Mouse (Mus musculus) heart, embryonic 13.5 days (tissue): ENCODE data around the gene Mettl7b. TPM values are rescaled to one million over a fixed set of nuclear protein-coding genes. Genes with fewer than 3 reads are reported as not detected.
A peak's percentile ranks its signal among the peaks of the same experiment; 100 is the strongest.

Source experiments
- ATAC-seq: fragments of 200-750 bp; cut with Nextera tagmentation; 2 replicates; pipeline ENCODE4 v1.8.0; 2017; ENCODE audit warnings: moderate TSS enrichment; ENCODE audit not compliant: insufficient number of reproducible peaks, low FRiP score, low TSS enrichment; ENCODE audit errors: extremely low read depth
- H3K27ac ChIP-seq: fragments of 300-500 bp; sonication (generic); replicated peaks from 2 replicates; pipeline ENCODE4 v1.5.1; 2015; ENCODE audit warnings: moderate library complexity, mild to moderate bottlenecking, inconsistent platforms
- H3K27me3 ChIP-seq: fragments of 300-500 bp; sonication (generic); replicated peaks from 2 replicates; pipeline ENCODE4 v1.6.1; 2015; ENCODE audit warnings: mild to moderate bottlenecking, inconsistent platforms
- H3K36me3 ChIP-seq: fragments of 300-500 bp; sonication (generic); 2 replicates; pipeline ENCODE4 v1.6.1; 2015; ENCODE audit warnings: mild to moderate bottlenecking, inconsistent platforms
- H3K4me1 ChIP-seq: fragments of 300-500 bp; sonication (generic); 2 replicates; pipeline ENCODE4 v1.6.1; 2015; ENCODE audit warnings: inconsistent platforms
- H3K4me2 ChIP-seq: fragments of 300-500 bp; sonication (generic); 2 replicates; pipeline ENCODE4 v1.6.1; 2015; ENCODE audit warnings: inconsistent platforms, mild to moderate bottlenecking, moderate library complexity
- H3K4me3 ChIP-seq: fragments of 300-500 bp; sonication (generic); 2 replicates; pipeline ENCODE4 v1.5.1; 2015; ENCODE audit warnings: moderate library complexity, mild to moderate bottlenecking, inconsistent platforms
- H3K9ac ChIP-seq: fragments of 300-500 bp; sonication (generic); 2 replicates; pipeline ENCODE4 v1.6.1; 2015; ENCODE audit warnings: inconsistent platforms, mild to moderate bottlenecking, moderate library complexity
- H3K9me3 ChIP-seq: fragments of 300-500 bp; sonication (generic); 2 replicates; pipeline ENCODE4 v1.6.1; 2016; ENCODE audit warnings: inconsistent platforms
- WGBS: fragments of 180-500 bp; shearing (Covaris S2); methylation state at CpG from one replicate; pipeline ENCODE4 v1.1.7; 2015; ENCODE audit warnings: mixed read lengths; 5-methylcytosine and 5-hydroxymethylcytosine counted together
- polyA plus RNA-seq: library from polyadenylated mRNA; unstranded; fragments of >200 nt; fragmentation: Nextera tagmentation; extraction: Ambion mirVana; gene quantifications from 2 replicates; pipeline ENCODE4 v1.2.1, GENCODE M21; 2015

Gene Mettl7b
- polyA plus RNA-seq, 1 experiment from 2014 or later: not detected

DNA sequence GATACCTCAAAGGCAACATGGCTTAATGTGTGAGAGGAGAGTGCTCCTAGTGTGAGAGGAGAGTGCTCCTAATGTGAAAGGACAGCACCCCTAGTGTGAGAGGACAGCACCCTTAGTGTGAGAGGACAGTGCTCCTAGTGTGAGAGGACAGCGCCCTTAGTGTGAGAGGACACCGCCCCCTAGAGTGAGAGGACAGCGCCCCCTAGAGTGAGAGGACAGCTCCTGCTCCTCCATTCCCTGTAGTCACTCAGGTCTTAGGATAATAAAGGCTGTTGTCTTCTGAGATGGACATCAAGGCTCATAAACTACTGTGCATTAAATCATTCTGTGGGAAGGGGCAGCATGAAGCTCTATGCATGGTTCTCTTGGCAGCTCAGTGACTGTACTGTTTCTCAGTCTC is 15.1 kb downstream of the Mettl7b start:
- no peak overlapping the region for H3K4me3 ChIP-seq
- no peaks in the 10 kb centered on the region for H3K9me3 ChIP-seq
- no peak overlapping the region for H3K4me2 ChIP-seq
- H3K27me3 ChIP-seq: peaks cover 19% of the 10 kb centered on the region; the same call in 1 of the 2 replicates
- H3K36me3 ChIP-seq: no peaks in the 10 kb centered on the region
- H3K27ac ChIP-seq: no peak overlapping the region
- WGBS: 17% methylated on average over 3 of the region's 3 CpGs
- ATAC-seq: no peak
- no peaks in the 10 kb centered on the region for H3K4me1 ChIP-seq
- H3K9ac ChIP-seq: no peak overlapping the region

GRCm38 (mm10) chr10:128940475-128941061 is 20.2 kb downstream of the Mettl7b start:
- no peak overlapping the region for H3K4me3 ChIP-seq
- 74% methylated on average over 10 of the region's 10 CpGs for WGBS
- no peak overlapping the region for H3K9ac ChIP-seq
- H3K9me3 ChIP-seq: no peaks in the 10 kb centered on the region
- ATAC-seq: no peak
- H3K27ac ChIP-seq: no peak overlapping the region
- peaks cover 24% of the 10 kb centered on the region for H3K27me3 ChIP-seq
- no peak overlapping the region for H3K4me2 ChIP-seq
- no peaks in the 10 kb centered on the region for H3K4me1 ChIP-seq
- H3K36me3 ChIP-seq: no peaks in the 10 kb centered on the region

GRCm38 (mm10) chr10:128938974-128939373 is 21.8 kb downstream of the Mettl7b start:
- Histone ChIP-seq H3K36me3 (no peaks in the 10 kb centered on the region), H3K27me3 (peaks cover 35% of the 10 kb centered on the region), H3K4me2 (no peak overlapping the region), H3K27ac (no peak overlapping the region), H3K4me3 (no peak overlapping the region), H3K9me3 (no peaks in the 10 kb centered on the region), H3K9ac (no peak overlapping the region), H3K4me1 (peaks cover 15% of the 10 kb centered on the region)
- whole genome bisulfite sequencing: 47% methylated on average over 5 of the region's 5 CpGs
- ATAC-seq: no peak

DNA sequence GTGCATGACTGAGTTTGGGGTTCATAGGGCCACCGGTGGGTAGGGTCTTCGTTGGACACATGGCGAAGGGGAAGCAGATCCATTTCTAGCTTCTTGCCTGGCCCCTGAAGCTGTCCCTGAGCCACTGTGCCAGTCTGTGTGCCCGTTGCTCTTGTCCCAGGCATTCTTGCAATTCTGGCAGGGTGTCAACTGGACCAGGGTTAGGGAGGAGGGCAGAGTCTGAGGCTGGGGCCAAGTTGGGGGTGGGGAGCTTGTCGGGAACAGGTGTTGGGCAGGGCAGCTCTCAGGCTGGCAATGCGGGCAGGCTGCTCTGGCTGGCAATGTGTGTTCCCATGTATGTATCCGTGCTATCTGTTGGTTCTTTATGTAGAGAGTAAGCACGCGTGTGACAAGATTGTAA is 22.3 kb downstream of the Mettl7b start:
- Histone ChIP-seq H3K36me3 (no peaks in the 10 kb centered on the region), H3K4me1 (peaks cover 20% of the 10 kb centered on the region), H3K4me2 (no peak overlapping the region), H3K27me3 (peaks cover 36% of the 10 kb centered on the region), H3K4me3 (no peak overlapping the region), H3K9ac (no peak overlapping the region), H3K27ac (no peak overlapping the region), H3K9me3 (no peaks in the 10 kb centered on the region)
- WGBS: 73% methylated on average over 9 of the region's 9 CpGs
- ATAC-seq: no peak

GRCm38 (mm10) chr10:128937756-128938390 is 22.9 kb downstream of the Mettl7b start:
- no peak overlapping the region for H3K27ac ChIP-seq
- H3K4me3 ChIP-seq: no peak overlapping the region
- no peaks in the 10 kb centered on the region for H3K36me3 ChIP-seq
- H3K9ac ChIP-seq: no peak overlapping the region
- H3K27me3 ChIP-seq: peaks cover 42% of the 10 kb centered on the region
- H3K9me3 ChIP-seq: no peaks in the 10 kb centered on the region
- 53% methylated on average over 12 of the region's 12 CpGs for WGBS
- H3K4me1 ChIP-seq: peaks cover 26% of the 10 kb centered on the region
- no peak for ATAC-seq
- no peak overlapping the region for H3K4me2 ChIP-seq

GRCm38 (mm10) chr10:128935826-128936440 is 24.9 kb downstream of the Mettl7b start:
- 72% methylated on average over 8 of the region's 8 CpGs for WGBS
- H3K4me2 ChIP-seq: no peak overlapping the region

DNA sequence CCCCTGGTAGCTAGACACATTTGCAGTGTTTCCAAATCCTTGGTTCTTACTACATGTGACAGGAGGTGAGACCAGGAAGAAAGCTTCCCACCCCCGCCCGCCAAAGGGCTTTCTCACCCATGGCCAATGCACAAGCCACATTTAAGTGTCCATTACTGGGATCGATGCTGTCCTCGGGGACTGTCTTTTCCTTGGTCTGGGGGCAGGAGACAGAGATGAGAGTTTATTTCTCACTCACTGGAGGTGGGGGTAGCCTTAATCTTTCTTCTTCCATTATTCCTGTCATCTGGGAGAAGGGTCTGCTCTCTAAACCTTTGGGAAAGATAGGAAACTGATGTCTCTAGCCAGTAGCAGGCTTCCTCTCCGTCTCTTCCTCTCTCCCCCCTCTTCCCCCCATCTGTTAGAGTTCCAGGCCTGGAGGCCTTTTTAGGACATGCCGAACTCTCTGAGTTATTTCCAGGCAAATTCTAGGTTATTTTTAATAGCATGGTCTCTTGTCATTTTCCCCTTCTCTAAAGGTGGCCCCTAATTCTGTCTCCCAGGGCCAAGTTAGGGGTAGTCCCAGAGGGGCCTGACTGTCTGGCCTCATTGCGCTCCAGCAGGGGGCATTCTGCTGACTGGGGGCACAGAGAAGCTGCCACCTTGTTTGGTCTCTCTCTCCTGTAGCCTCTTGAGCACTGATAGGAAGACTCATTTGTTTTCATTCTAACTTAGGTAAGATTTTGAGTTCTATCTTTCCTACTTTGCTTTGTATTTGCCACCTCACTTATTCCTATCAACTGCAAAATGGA is 25.6 kb downstream of the Mettl7b start:
- H3K9me3 ChIP-seq: no peaks in the 10 kb centered on the region
- 46% methylated on average over 7 of the region's 7 CpGs for WGBS
- no peak overlapping the region; the same call in 1 of the 2 replicates for H3K9ac ChIP-seq
- H3K4me2 ChIP-seq: no peak overlapping the region
- H3K36me3 ChIP-seq: no peaks in the 10 kb centered on the region
- no peak for ATAC-seq
- H3K4me3 ChIP-seq: no peak overlapping the region
- H3K4me1 ChIP-seq: peaks cover 46% of the 10 kb centered on the region
- H3K27me3 ChIP-seq: peaks cover 53% of the 10 kb centered on the region
- H3K27ac ChIP-seq: no peak overlapping the region

More at GRCm38 (mm10) chr10:128935826-128936440, 24.9 kb downstream of the Mettl7b start:
- H3K36me3 ChIP-seq: no peaks in the 10 kb centered on the region
- no peak overlapping the region for H3K4me3 ChIP-seq
- ATAC-seq: no peak
- H3K27me3 ChIP-seq: peaks cover 52% of the 10 kb centered on the region
- no peak overlapping the region for H3K9ac ChIP-seq
- H3K9me3 ChIP-seq: no peaks in the 10 kb centered on the region
- H3K27ac ChIP-seq: no peak overlapping the region
- peaks cover 45% of the 10 kb centered on the region for H3K4me1 ChIP-seq

- H3K27me3 ChIP-seq: peaks cover 61% of the 10 kb centered on the region
- no peak for ATAC-seq
These were observed 26.6 kb downstream of the Mettl7b start for GRCm38 (mm10) chr10:128933976-128934721.

DNA sequence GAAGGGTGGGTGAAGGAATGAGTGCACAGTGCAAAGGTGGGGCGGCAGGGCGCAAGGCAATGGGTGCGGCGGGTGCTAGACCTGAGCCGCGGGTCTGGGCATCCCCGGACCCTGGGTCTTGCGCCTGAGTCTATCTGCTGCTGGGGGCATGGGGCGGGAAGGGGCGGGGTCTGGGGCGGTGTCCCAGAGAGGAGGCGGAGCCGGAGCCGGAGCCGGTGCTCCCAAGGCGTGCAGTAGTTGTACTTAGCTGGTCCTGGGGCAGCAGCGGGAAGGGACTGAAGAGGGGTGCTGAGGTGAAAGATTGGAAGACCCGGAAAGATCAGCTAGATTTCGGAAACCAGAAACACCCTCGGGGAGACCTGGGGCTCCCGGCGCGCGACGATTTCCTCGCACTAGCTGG is 27.2 kb downstream of the Mettl7b start, which contains the start of gene Itga7:
Itga7 (plus strand) TSS at position 245 of the 400 bp plus-strand sequence.
- no peak for ATAC-seq
- no peaks in the 10 kb centered on the region for H3K36me3 ChIP-seq
- H3K4me2 ChIP-seq: peak within 1 kb of the TSS; percentile 93
- peak within 1 kb of the TSS; percentile 72 for H3K9ac ChIP-seq
- H3K4me3 ChIP-seq: peak within 1 kb of the TSS; percentile 56
- H3K9me3 ChIP-seq: no peaks in the 10 kb centered on the region
- H3K27ac ChIP-seq: no peak within 1 kb of the TSS
- peaks cover 61% of the 10 kb centered on the region for H3K27me3 ChIP-seq
- H3K4me1 ChIP-seq: peaks cover 56% of the 10 kb centered on the region
- WGBS: 1% methylated on average over 25 of the region's 26 CpGs

More at GRCm38 (mm10) chr10:128933976-128934721, 26.6 kb downstream of the Mettl7b start:
- H3K4me1 ChIP-seq: peaks cover 53% of the 10 kb centered on the region
- H3K4me3 ChIP-seq: peak overlapping the region; percentile 56
- H3K36me3 ChIP-seq: no peaks in the 10 kb centered on the region
- H3K27ac ChIP-seq: no peak overlapping the region
- 3% methylated on average over 21 of the region's 21 CpGs for WGBS
- H3K9ac ChIP-seq: peak overlapping the region; percentile 72
- H3K9me3 ChIP-seq: no peaks in the 10 kb centered on the region
- H3K4me2 ChIP-seq: peak overlapping the region; percentile 93

GRCm38 (mm10) chr10:128931441-128931840 is 29.3 kb downstream of the Mettl7b start:
- Histone ChIP-seq H3K4me2 (no peak overlapping the region), H3K9me3 (no peaks in the 10 kb centered on the region), H3K4me3 (no peak overlapping the region), H3K4me1 (peaks cover 62% of the 10 kb centered on the region), H3K27ac (0 out of 2 replicates have a peak overlapping the region, but pooled peaks have one; percentile 15), H3K9ac (peak overlapping the region; percentile 25; the same call in 1 of the 2 replicates), H3K27me3 (peaks cover 68% of the 10 kb centered on the region), H3K36me3 (no peaks in the 10 kb centered on the region)
- 40% methylated on average over 2 of the region's 2 CpGs for WGBS
- ATAC-seq: no peak
